Mouse (Mus musculus) heart, embryonic 13.5 days (tissue): ENCODE data around the gene Hdac9. TPM values are rescaled to one million over a fixed set of nuclear protein-coding genes. Genes with fewer than 3 reads are reported as not detected.

Source experiments
- ATAC-seq: fragments of 200-750 bp; cut with Nextera tagmentation; 2 replicates; pipeline ENCODE4 v1.8.0; 2017; ENCODE audit warnings: moderate TSS enrichment; ENCODE audit not compliant: insufficient number of reproducible peaks, low FRiP score, low TSS enrichment; ENCODE audit errors: extremely low read depth
- H3K27ac ChIP-seq: fragments of 300-500 bp; sonication (generic); replicated peaks from 2 replicates; pipeline ENCODE4 v1.5.1; 2015; ENCODE audit warnings: moderate library complexity, mild to moderate bottlenecking, inconsistent platforms
- H3K27me3 ChIP-seq: fragments of 300-500 bp; sonication (generic); replicated peaks from 2 replicates; pipeline ENCODE4 v1.6.1; 2015; ENCODE audit warnings: mild to moderate bottlenecking, inconsistent platforms
- H3K36me3 ChIP-seq: fragments of 300-500 bp; sonication (generic); 2 replicates; pipeline ENCODE4 v1.6.1; 2015; ENCODE audit warnings: mild to moderate bottlenecking, inconsistent platforms
- H3K4me1 ChIP-seq: fragments of 300-500 bp; sonication (generic); 2 replicates; pipeline ENCODE4 v1.6.1; 2015; ENCODE audit warnings: inconsistent platforms
- H3K4me2 ChIP-seq: fragments of 300-500 bp; sonication (generic); 2 replicates; pipeline ENCODE4 v1.6.1; 2015; ENCODE audit warnings: inconsistent platforms, mild to moderate bottlenecking, moderate library complexity
- H3K4me3 ChIP-seq: fragments of 300-500 bp; sonication (generic); 2 replicates; pipeline ENCODE4 v1.5.1; 2015; ENCODE audit warnings: moderate library complexity, mild to moderate bottlenecking, inconsistent platforms
- H3K9ac ChIP-seq: fragments of 300-500 bp; sonication (generic); 2 replicates; pipeline ENCODE4 v1.6.1; 2015; ENCODE audit warnings: inconsistent platforms, mild to moderate bottlenecking, moderate library complexity
- H3K9me3 ChIP-seq: fragments of 300-500 bp; sonication (generic); 2 replicates; pipeline ENCODE4 v1.6.1; 2016; ENCODE audit warnings: inconsistent platforms
- WGBS: fragments of 180-500 bp; shearing (Covaris S2); methylation state at CpG from one replicate; pipeline ENCODE4 v1.1.7; 2015; ENCODE audit warnings: mixed read lengths; 5-methylcytosine and 5-hydroxymethylcytosine counted together
- polyA plus RNA-seq: library from polyadenylated mRNA; unstranded; fragments of >200 nt; fragmentation: Nextera tagmentation; extraction: Ambion mirVana; gene quantifications from 2 replicates; pipeline ENCODE4 v1.2.1, GENCODE M21; 2015

The Hdac9 gene
- polyA plus RNA-seq, 1 experiment from 2014 or later: 25.3 TPM

DNA sequence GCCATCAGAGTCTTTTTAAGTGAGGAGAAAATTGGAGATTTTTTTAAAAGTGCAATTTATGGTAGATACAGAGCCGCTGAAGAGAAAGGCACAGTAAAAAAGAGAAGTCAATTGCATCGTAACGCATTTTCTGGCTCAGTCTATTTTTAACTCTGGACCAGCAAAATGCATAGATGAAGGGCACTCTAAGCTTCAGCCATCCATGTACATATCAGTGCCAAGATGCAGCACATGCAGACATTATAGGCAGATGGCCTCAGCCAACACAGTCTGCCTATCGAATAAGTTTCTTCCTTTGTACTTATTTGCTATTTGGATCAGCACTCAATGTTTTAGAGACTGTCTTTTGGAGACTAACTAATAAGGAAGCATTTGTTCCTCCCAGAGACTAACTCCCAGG is 751.2 kb downstream of the Hdac9 start:
- no peaks in the 10 kb centered on the region for H3K36me3 ChIP-seq
- H3K27ac ChIP-seq: no peak overlapping the region
- ATAC-seq: no peak
- H3K4me1 ChIP-seq: peaks cover 32% of the 10 kb centered on the region
- WGBS: 59% methylated on average over 4 of the region's 4 CpGs
- H3K9ac ChIP-seq: no peak overlapping the region
- H3K4me2 ChIP-seq: peak overlapping the region; percentile 27
- H3K9me3 ChIP-seq: no peaks in the 10 kb centered on the region
- H3K27me3 ChIP-seq: no peaks in the 10 kb centered on the region
- no peak overlapping the region for H3K4me3 ChIP-seq

DNA sequence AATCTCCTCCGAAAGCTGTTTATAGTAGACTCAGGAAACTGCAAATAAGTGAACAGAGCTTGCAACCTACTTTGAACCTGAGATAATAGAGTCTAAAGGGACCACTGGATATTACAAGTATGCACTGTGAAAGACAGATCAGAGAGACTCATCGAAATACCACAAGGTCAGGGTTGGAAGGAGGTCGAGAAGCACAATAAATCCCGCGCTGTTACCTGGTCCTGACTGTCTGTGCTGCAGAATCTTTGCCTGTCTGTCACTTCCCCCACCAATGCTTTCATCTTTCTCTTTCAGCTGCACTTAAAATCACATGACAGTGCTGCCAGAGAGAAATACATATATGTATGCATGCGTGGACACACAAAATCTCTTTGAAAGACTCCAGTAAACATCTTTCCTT is 760.6 kb downstream of the Hdac9 start:
- no peaks in the 10 kb centered on the region for H3K9me3 ChIP-seq
- no peak overlapping the region for H3K4me2 ChIP-seq
- no peak overlapping the region for H3K27ac ChIP-seq
- 79% methylated on average over 6 of the region's 6 CpGs for WGBS
- no peak for ATAC-seq
- no peak overlapping the region for H3K9ac ChIP-seq
- H3K4me3 ChIP-seq: no peak overlapping the region
- H3K27me3 ChIP-seq: no peaks in the 10 kb centered on the region
- H3K36me3 ChIP-seq: no peaks in the 10 kb centered on the region
- H3K4me1 ChIP-seq: peaks cover 8% of the 10 kb centered on the region

DNA sequence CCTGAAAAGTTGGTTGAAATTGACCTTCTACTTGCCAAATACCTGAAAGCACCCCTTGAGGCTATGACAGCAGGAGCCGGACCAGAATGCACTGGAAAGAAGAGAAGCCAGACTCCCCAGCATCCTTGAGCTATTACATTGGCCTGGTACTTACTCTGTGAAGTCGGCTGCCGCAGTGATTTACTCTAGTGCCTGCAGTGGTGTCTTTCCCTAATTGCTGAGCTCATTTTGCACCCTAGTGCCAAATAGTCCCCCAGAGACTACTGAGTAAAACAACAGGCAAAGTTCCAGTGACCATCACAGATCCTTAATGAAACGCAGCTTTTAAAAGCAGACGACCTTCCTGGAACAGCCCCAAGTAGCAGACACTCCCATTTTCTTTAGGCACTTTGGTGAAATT is 761.2 kb downstream of the Hdac9 start:
- no peaks in the 10 kb centered on the region for H3K36me3 ChIP-seq
- peaks cover 8% of the 10 kb centered on the region for H3K4me1 ChIP-seq
- no peak overlapping the region for H3K4me2 ChIP-seq
- no peak overlapping the region for H3K4me3 ChIP-seq
- H3K9ac ChIP-seq: no peak overlapping the region
- H3K9me3 ChIP-seq: no peaks in the 10 kb centered on the region
- 57% methylated on average over 5 of the region's 5 CpGs for WGBS
- H3K27ac ChIP-seq: no peak overlapping the region
- no peak for ATAC-seq
- no peaks in the 10 kb centered on the region for H3K27me3 ChIP-seq

DNA sequence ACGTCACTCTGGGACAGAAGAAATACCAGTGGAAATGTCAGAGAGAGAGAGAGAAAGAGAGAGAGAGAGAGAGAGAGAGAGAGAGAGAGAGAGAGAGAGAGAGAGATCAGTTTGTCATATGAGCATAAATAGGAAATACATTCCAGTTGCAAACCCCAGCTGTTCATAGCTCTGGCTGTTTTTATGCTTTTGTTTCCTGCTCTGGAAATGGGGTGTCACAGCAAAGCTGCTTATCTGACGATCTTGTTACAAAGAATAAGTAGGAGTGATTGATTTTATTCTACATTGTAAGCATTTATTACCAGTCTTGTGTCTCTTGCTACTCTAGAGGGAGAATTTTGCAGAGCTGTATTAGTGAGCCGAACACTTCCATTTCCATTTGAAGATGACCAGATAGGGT is 762.1 kb downstream of the Hdac9 start:
- no peak for ATAC-seq
- Histone ChIP-seq H3K36me3 (no peaks in the 10 kb centered on the region), H3K4me3 (no peak overlapping the region), H3K9me3 (no peaks in the 10 kb centered on the region), H3K27ac (no peak overlapping the region), H3K9ac (no peak overlapping the region), H3K4me1 (peaks cover 8% of the 10 kb centered on the region), H3K27me3 (no peaks in the 10 kb centered on the region), H3K4me2 (no peak overlapping the region)
- WGBS: 58% methylated on average over 3 of the region's 3 CpGs

DNA sequence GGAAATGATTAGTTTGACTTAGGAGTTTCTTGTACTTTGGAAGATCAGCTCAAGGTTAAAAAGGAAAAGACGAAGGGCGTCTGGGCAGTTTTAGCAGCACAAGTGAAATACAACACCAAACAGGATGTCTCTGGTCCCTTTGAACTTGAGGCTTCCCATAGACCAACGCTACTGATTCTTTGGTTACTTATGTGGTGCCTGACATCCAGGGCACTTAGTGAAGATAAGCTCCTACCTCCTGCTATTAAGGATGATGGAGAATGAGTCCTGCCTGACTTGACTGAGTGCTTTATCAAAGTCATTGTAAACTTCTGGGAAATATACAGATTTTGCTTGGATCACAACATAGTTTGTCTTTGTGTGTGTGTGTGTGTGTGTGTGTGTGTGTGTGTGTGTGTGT is 765.6 kb downstream of the Hdac9 start:
- Histone ChIP-seq H3K27ac (no peak overlapping the region), H3K4me2 (no peak overlapping the region), H3K9ac (no peak overlapping the region), H3K4me3 (no peak overlapping the region), H3K27me3 (no peaks in the 10 kb centered on the region), H3K4me1 (peaks cover 8% of the 10 kb centered on the region), H3K36me3 (no peaks in the 10 kb centered on the region), H3K9me3 (no peaks in the 10 kb centered on the region)
- 29% methylated on average over 3 of the region's 3 CpGs for WGBS
- no peak for ATAC-seq

DNA sequence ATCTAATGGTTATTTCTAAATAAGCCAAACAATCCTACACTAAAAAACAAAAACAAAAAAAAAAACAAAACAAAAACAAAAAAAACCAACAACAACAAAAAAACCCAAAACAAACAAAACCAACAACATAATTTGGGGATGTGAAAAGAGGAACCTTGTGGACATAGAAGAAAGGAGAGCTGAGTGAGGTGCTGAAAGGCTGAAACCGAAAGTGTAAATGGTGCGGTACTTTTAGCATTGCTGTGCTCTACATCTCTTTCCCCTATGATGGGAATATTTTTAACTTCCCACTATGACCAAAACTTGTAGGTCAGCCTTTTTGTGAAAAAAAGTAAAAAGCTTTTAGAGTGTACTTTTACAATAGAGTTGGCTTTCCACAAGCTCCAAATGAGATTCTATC is 774.2 kb downstream of the Hdac9 start:
- 66% methylated on average over 2 of the region's 2 CpGs for WGBS
- Histone ChIP-seq H3K27ac (no peak overlapping the region), H3K9ac (no peak overlapping the region), H3K4me2 (no peak overlapping the region), H3K9me3 (no peaks in the 10 kb centered on the region), H3K4me1 (no peaks in the 10 kb centered on the region), H3K27me3 (no peaks in the 10 kb centered on the region), H3K4me3 (no peak overlapping the region), H3K36me3 (no peaks in the 10 kb centered on the region)
- no peak for ATAC-seq

DNA sequence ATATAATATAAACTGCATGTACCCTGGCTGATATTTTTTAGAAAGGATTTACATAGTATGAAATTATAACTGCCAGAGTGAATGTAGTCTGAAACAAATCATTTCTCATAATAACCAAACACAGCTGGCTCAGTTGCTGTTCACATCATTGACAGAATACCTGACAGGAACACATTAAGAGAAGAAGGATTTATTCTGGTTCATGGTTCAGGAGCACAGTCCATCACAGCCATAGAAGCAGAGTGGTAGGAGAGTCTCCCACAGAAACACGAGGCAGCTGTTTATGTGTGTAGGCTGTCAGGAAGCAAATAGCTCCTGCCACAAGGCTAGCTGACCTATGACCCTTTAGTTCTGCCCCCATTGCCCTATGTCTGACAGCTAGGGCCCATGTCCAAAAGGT is 803.6 kb downstream of the Hdac9 start:
- Histone ChIP-seq H3K36me3 (no peaks in the 10 kb centered on the region), H3K4me1 (no peaks in the 10 kb centered on the region), H3K9ac (no peak overlapping the region), H3K27me3 (no peaks in the 10 kb centered on the region), H3K9me3 (no peaks in the 10 kb centered on the region), H3K4me2 (no peak overlapping the region), H3K27ac (no peak overlapping the region), H3K4me3 (no peak overlapping the region)
- WGBS: 38% methylated on average over 1 of the region's 1 CpGs
- ATAC-seq: no peak

DNA sequence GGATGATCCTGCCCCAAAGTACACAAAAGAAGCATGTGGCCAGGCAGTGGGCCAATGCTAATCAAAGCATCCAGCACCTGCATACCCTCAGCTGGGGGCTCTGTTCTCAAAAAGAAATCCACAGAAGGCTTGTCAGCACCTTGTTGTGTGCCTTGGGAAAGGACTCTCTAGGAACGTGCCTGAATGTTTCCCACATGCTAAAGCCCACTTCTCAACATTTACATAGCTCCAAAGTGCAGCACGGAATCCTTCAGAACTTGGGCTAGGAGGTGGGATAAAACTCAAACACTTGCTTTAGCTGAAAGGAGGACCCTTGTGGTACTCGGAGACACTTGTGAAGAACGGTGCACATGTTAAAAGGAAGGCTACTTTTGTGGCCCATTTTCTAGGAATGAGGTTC is 823.9 kb downstream of the Hdac9 start:
- 42% methylated on average over 4 of the region's 4 CpGs for WGBS
- Histone ChIP-seq H3K36me3 (no peaks in the 10 kb centered on the region), H3K27ac (no peak overlapping the region), H3K9ac (no peak overlapping the region), H3K27me3 (no peaks in the 10 kb centered on the region), H3K9me3 (no peaks in the 10 kb centered on the region), H3K4me1 (peaks cover 5% of the 10 kb centered on the region), H3K4me2 (no peak overlapping the region), H3K4me3 (no peak overlapping the region)
- no peak for ATAC-seq

DNA sequence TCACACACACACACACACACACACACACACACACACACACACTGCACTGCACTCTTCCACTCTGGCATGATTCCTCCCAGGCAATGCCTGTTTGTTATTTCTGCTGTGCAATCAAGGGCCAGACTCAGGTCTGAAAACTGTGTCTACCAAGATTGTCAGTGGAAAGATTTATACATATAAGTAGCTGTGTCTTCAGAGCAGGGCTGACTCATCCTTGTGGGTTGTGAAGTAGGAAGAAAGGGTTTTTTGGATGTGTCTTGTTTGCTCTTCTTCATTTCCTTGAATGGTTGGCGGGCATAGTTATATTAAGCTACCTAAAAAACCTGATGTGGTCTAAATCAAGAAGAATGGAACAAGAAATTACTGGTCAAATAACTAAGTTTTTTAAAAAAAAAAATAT is 825.0 kb downstream of the Hdac9 start:
- Histone ChIP-seq H3K4me1 (peaks cover 13% of the 10 kb centered on the region), H3K4me2 (no peak overlapping the region), H3K27me3 (no peaks in the 10 kb centered on the region), H3K9me3 (no peaks in the 10 kb centered on the region), H3K4me3 (no peak overlapping the region), H3K36me3 (no peaks in the 10 kb centered on the region), H3K9ac (no peak overlapping the region), H3K27ac (no peak overlapping the region)
- WGBS: 84% methylated on average over 1 of the region's 1 CpGs
- ATAC-seq: no peak

DNA sequence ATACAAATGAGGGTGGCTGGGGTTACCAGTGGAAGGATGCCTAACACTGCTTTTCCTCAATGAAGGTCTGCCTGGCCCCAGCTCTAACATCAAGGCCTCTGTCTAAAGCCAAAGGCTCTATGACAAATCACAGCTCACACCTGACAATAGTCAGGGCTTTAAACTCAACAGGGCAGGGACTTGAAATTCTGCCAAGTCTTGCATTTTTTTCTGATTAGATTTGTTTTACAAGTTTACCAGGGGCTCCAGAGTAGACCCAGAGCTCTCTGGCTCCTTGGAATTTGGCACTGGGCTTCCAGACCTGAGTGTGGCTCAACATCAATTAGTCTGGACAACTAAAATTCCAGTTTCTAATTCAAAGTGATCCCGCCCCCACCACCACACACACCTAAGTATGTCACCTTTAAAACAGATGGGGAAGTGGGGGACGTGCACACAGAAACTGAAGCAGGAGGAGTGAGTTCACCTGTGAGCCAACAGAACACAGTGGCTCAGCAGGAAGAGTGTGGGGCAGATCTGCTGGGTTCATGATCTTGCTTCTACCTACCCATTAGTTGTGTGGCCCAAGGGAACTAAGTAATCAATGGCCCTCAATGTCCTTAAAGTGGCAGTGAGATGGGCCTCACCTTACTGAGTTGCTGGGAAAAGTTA is 829.5 kb downstream of the Hdac9 start:
- Histone ChIP-seq H3K9ac (no peak overlapping the region), H3K4me3 (no peak overlapping the region), H3K27ac (no peak overlapping the region), H3K4me1 (peaks cover 8% of the 10 kb centered on the region), H3K36me3 (no peaks in the 10 kb centered on the region), H3K4me2 (no peak overlapping the region), H3K9me3 (no peaks in the 10 kb centered on the region), H3K27me3 (no peaks in the 10 kb centered on the region)
- WGBS: 56% methylated on average over 2 of the region's 2 CpGs
- ATAC-seq: no peak; the same call in 1 of the 2 replicates

DNA sequence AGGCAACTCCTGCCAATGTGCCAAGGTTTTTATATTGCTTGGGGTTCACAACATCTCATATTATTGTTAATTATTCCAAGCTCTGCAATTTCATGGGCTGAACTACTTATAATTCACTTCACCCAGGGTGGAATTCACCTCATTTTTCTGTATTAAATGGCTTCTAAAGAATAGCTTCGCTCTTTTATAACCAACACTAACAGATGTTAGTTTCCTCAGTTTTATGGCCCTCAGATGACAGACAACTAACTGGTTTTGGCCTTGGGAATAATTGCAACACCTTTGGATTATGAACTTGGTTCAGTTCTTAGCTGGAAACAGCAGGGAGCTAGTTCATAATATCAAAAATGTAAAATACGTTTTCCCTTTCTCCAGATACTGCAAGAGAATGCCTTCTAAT is 839.9 kb downstream of the Hdac9 start:
- no peak overlapping the region for H3K9ac ChIP-seq
- no peaks in the 10 kb centered on the region for H3K9me3 ChIP-seq
- H3K27ac ChIP-seq: no peak overlapping the region
- 81% methylated on average over 2 of the region's 2 CpGs for WGBS
- no peak overlapping the region for H3K4me2 ChIP-seq
- H3K4me3 ChIP-seq: no peak overlapping the region
- no peaks in the 10 kb centered on the region for H3K27me3 ChIP-seq
- H3K36me3 ChIP-seq: no peaks in the 10 kb centered on the region
- H3K4me1 ChIP-seq: no peaks in the 10 kb centered on the region
- ATAC-seq: no peak

DNA sequence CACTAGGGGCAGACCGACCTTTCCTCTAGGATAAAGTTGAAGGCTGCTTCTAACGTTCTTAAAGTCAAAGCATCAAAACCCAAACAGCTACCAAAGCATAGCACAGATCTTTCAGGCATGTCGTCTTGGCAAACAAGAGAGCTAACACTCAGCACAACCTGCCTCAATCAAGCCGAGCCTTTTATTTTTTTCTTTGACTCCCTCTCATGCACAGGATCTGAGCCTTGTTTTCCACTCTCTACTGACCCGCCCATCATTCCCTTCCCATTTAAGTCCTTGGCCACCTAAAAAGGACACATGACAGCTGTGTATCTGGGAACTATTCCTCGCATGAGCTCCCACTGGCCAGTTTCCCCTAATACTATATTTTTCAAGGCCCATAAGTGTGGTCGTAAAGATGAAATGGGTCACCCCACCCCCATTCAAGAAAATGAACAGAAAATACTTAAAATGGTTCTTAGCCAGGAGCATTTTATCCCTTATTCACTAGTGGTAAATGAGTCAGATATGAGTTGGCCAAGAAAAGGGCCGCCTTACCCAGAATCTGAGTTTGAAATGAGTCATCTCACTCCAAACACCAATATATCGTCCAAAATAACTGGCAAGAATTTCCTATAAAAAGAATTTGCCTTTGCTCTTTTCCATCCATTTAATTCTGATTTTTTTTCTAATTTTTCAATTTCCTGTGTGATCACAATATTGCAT is 840.9 kb downstream of the Hdac9 start:
- no peak overlapping the region for H3K4me2 ChIP-seq
- no peaks in the 10 kb centered on the region for H3K27me3 ChIP-seq
- no peaks in the 10 kb centered on the region for H3K36me3 ChIP-seq
- H3K9ac ChIP-seq: no peak overlapping the region
- no peak overlapping the region for H3K4me3 ChIP-seq
- H3K27ac ChIP-seq: no peak overlapping the region
- ATAC-seq: no peak
- no peaks in the 10 kb centered on the region for H3K4me1 ChIP-seq
- H3K9me3 ChIP-seq: no peaks in the 10 kb centered on the region
- 71% methylated on average over 9 of the region's 9 CpGs for WGBS
